Mouse (Mus musculus): ENCODE results near the gene Itprid2. TPM values are rescaled to one million over a fixed set of nuclear protein-coding genes. Genes with fewer than 3 reads are reported as not detected.
A peak's percentile ranks its signal among the peaks of the same experiment; 100 is the strongest.

The Itprid2 gene
- polyA plus RNA-seq, 1 experiment from 2014 or later: 22.5 TPM

- Histone ChIP-seq H3K4me3 (ENCODE audit: low read length) (no peak overlapping the region), H3K4me1 (ENCODE audit: insufficient read depth, low read length) (no peaks in the 10 kb centered on the region), H3K9ac (replicated peaks; ENCODE audit: low read length) (no peak overlapping the region), H3K9me3 (ENCODE audit: low read length) (no peaks in the 10 kb centered on the region), H3K4me2 (replicated peaks; ENCODE audit: low read depth, low read length) (no peak overlapping the region), H3K27me3 (ENCODE audit: insufficient read depth, low read length) (no peaks in the 10 kb centered on the region), H3K27ac (ENCODE audit: low read length) (no peak overlapping the region), H3K36me3 (ENCODE audit: insufficient read depth, low read length) (no peaks in the 10 kb centered on the region)
- ATAC-seq (ENCODE audit: low FRiP score, low TSS enrichment): no peak
- WGBS: 81% methylated on average over 8 of the region's 8 CpGs
Observed at GRCm38 (mm10) chr2:79608301-79609074, 26.7 kb upstream of the Itprid2 start.

GRCm38 (mm10) chr2:79610894-79611293 is 24.3 kb upstream of the Itprid2 start:
- Histone ChIP-seq H3K36me3 (ENCODE audit: insufficient read depth, low read length) (no peaks in the 10 kb centered on the region), H3K4me3 (ENCODE audit: low read length) (no peak overlapping the region), H3K9ac (replicated peaks; ENCODE audit: low read length) (no peak overlapping the region), H3K4me1 (ENCODE audit: insufficient read depth, low read length) (no peaks in the 10 kb centered on the region), H3K4me2 (replicated peaks; ENCODE audit: low read depth, low read length) (no peak overlapping the region), H3K27me3 (ENCODE audit: insufficient read depth, low read length) (no peaks in the 10 kb centered on the region), H3K9me3 (ENCODE audit: low read length) (no peaks in the 10 kb centered on the region), H3K27ac (ENCODE audit: low read length) (no peak overlapping the region)
- ATAC-seq (ENCODE audit: low FRiP score, low TSS enrichment): no peak
- WGBS: 66% methylated on average over 3 of the region's 3 CpGs

GRCm38 (mm10) chr2:79618145-79618544 is 17.0 kb upstream of the Itprid2 start:
- H3K9ac ChIP-seq (replicated peaks; ENCODE audit: low read length): no peak overlapping the region
- H3K4me1 ChIP-seq (ENCODE audit: insufficient read depth, low read length): peaks cover 8% of the 10 kb centered on the region; the same call in 1 of the 2 replicates
- H3K27me3 ChIP-seq (ENCODE audit: insufficient read depth, low read length): no peaks in the 10 kb centered on the region
- H3K27ac ChIP-seq (ENCODE audit: low read length): no peak overlapping the region
- H3K9me3 ChIP-seq (ENCODE audit: low read length): no peaks in the 10 kb centered on the region
- H3K36me3 ChIP-seq (ENCODE audit: insufficient read depth, low read length): no peaks in the 10 kb centered on the region
- WGBS: 92% methylated on average over 2 of the region's 2 CpGs
- H3K4me2 ChIP-seq (replicated peaks; ENCODE audit: low read depth, low read length): no peak overlapping the region
- no peak for ATAC-seq (ENCODE audit: low FRiP score, low TSS enrichment)
- H3K4me3 ChIP-seq (ENCODE audit: low read length): no peak overlapping the region

- H3K9ac ChIP-seq (replicated peaks; ENCODE audit: low read length): no peak overlapping the region
- H3K27ac ChIP-seq (ENCODE audit: low read length): no peak overlapping the region
- peaks cover 8% of the 10 kb centered on the region; the same call in 1 of the 2 replicates for H3K4me1 ChIP-seq (ENCODE audit: insufficient read depth, low read length)
- ATAC-seq (ENCODE audit: low FRiP score, low TSS enrichment): peak; percentile 82
- no peaks in the 10 kb centered on the region for H3K27me3 ChIP-seq (ENCODE audit: insufficient read depth, low read length)
- H3K9me3 ChIP-seq (ENCODE audit: low read length): no peaks in the 10 kb centered on the region
- no peak overlapping the region for H3K4me3 ChIP-seq (ENCODE audit: low read length)
- 62% methylated on average over 6 of the region's 6 CpGs for WGBS
- H3K36me3 ChIP-seq (ENCODE audit: insufficient read depth, low read length): no peaks in the 10 kb centered on the region
- no peak overlapping the region for H3K4me2 ChIP-seq (replicated peaks; ENCODE audit: low read depth, low read length)
Observed at GRCm38 (mm10) chr2:79618614-79619568, 16.3 kb upstream of the Itprid2 start.

GRCm38 (mm10) chr2:79623256-79623655 is 11.9 kb upstream of the Itprid2 start:
- Histone ChIP-seq H3K9ac (replicated peaks; ENCODE audit: low read length) (no peak overlapping the region), H3K27ac (ENCODE audit: low read length) (no peak overlapping the region), H3K27me3 (ENCODE audit: insufficient read depth, low read length) (no peaks in the 10 kb centered on the region), H3K36me3 (ENCODE audit: insufficient read depth, low read length) (no peaks in the 10 kb centered on the region), H3K4me3 (ENCODE audit: low read length) (no peak overlapping the region), H3K4me2 (replicated peaks; ENCODE audit: low read depth, low read length) (no peak overlapping the region), H3K4me1 (ENCODE audit: insufficient read depth, low read length) (peaks cover 8% of the 10 kb centered on the region; the same call in 1 of the 2 replicates), H3K9me3 (ENCODE audit: low read length) (no peaks in the 10 kb centered on the region)
- WGBS: 89% methylated on average over 4 of the region's 4 CpGs
- no peak for ATAC-seq (ENCODE audit: low FRiP score, low TSS enrichment)

GRCm38 (mm10) chr2:79627624-79628023 is 7.5 kb upstream of the Itprid2 start:
- WGBS: 80% methylated on average over 1 of the region's 1 CpGs
- H3K27me3 ChIP-seq (ENCODE audit: insufficient read depth, low read length): no peaks in the 10 kb centered on the region
- ATAC-seq (ENCODE audit: low FRiP score, low TSS enrichment): no peak
- no peaks in the 10 kb centered on the region for H3K9me3 ChIP-seq (ENCODE audit: low read length)
- H3K4me2 ChIP-seq (replicated peaks; ENCODE audit: low read depth, low read length): no peak overlapping the region
- no peaks in the 10 kb centered on the region for H3K36me3 ChIP-seq (ENCODE audit: insufficient read depth, low read length)
- H3K4me3 ChIP-seq (ENCODE audit: low read length): no peak overlapping the region
- H3K9ac ChIP-seq (replicated peaks; ENCODE audit: low read length): no peak overlapping the region
- H3K4me1 ChIP-seq (ENCODE audit: insufficient read depth, low read length): no peaks in the 10 kb centered on the region
- H3K27ac ChIP-seq (ENCODE audit: low read length): no peak overlapping the region

- Histone ChIP-seq H3K4me1 (ENCODE audit: insufficient read depth, low read length) (no peaks in the 10 kb centered on the region), H3K4me2 (replicated peaks; ENCODE audit: low read depth, low read length) (no peak overlapping the region), H3K27me3 (ENCODE audit: insufficient read depth, low read length) (no peaks in the 10 kb centered on the region), H3K9ac (replicated peaks; ENCODE audit: low read length) (no peak overlapping the region), H3K9me3 (ENCODE audit: low read length) (no peaks in the 10 kb centered on the region), H3K4me3 (ENCODE audit: low read length) (no peak overlapping the region), H3K36me3 (ENCODE audit: insufficient read depth, low read length) (no peaks in the 10 kb centered on the region), H3K27ac (ENCODE audit: low read length) (no peak overlapping the region)
- ATAC-seq (ENCODE audit: low FRiP score, low TSS enrichment): no peak
- WGBS: 82% methylated on average over 2 of the region's 2 CpGs
Observed at GRCm38 (mm10) chr2:79630231-79630630, 4.9 kb upstream of the Itprid2 start.

- no peaks in the 10 kb centered on the region for H3K9me3 ChIP-seq (ENCODE audit: low read length)
- under 1% methylated on average over 70 of the region's 83 CpGs for WGBS
- H3K27me3 ChIP-seq (ENCODE audit: insufficient read depth, low read length): no peaks in the 10 kb centered on the region
- ATAC-seq (ENCODE audit: low FRiP score, low TSS enrichment): peak; percentile 0; the same call in 1 of the 2 replicates
- peak overlapping the region; percentile 64 for H3K4me2 ChIP-seq (replicated peaks; ENCODE audit: low read depth, low read length)
- peak overlapping the region; percentile 93 for H3K4me3 ChIP-seq (ENCODE audit: low read length)
- no peaks in the 10 kb centered on the region for H3K36me3 ChIP-seq (ENCODE audit: insufficient read depth, low read length)
- H3K9ac ChIP-seq (replicated peaks; ENCODE audit: low read length): peak overlapping the region; percentile 82
- H3K27ac ChIP-seq (ENCODE audit: low read length): peak overlapping the region; percentile 92
- H3K4me1 ChIP-seq (ENCODE audit: insufficient read depth, low read length): peaks cover 13% of the 10 kb centered on the region
Observed at GRCm38 (mm10) chr2:79635426-79636291, 507 bp downstream of the Itprid2 start.

GRCm38 (mm10) chr2:79638924-79639323 is 3.8 kb downstream of the Itprid2 start:
- 0 out of 2 replicates have a peak overlapping the region, but pooled peaks have one; percentile 9 for H3K27ac ChIP-seq (ENCODE audit: low read length)
- peak overlapping the region; percentile 45 for H3K4me2 ChIP-seq (replicated peaks; ENCODE audit: low read depth, low read length)
- peaks cover 14% of the 10 kb centered on the region for H3K36me3 ChIP-seq (ENCODE audit: insufficient read depth, low read length)
- ATAC-seq (ENCODE audit: low FRiP score, low TSS enrichment): no peak
- peak overlapping the region; percentile 32 for H3K4me3 ChIP-seq (ENCODE audit: low read length)
- WGBS: 50% methylated on average over 4 of the region's 4 CpGs
- peaks cover 13% of the 10 kb centered on the region for H3K4me1 ChIP-seq (ENCODE audit: insufficient read depth, low read length)
- peak overlapping the region; percentile 53; the same call in 1 of the 2 replicates for H3K9ac ChIP-seq (replicated peaks; ENCODE audit: low read length)
- H3K9me3 ChIP-seq (ENCODE audit: low read length): no peaks in the 10 kb centered on the region
- no peaks in the 10 kb centered on the region for H3K27me3 ChIP-seq (ENCODE audit: insufficient read depth, low read length)

Measured in kidney, embryonic 16.5 days (tissue).